Mouse (Mus musculus) forebrain, embryonic 12.5 days (tissue): ENCODE data around the gene Mn1. TPM values are rescaled to one million over a fixed set of nuclear protein-coding genes. Genes with fewer than 3 reads are reported as not detected.
A peak's percentile ranks its signal among the peaks of the same experiment; 100 is the strongest.

Experiments used
- ATAC-seq: fragments of 200-750 bp; cut with Nextera tagmentation; 2 replicates; pipeline ENCODE4 v1.8.0; 2017; ENCODE audit warnings: moderate TSS enrichment; ENCODE audit not compliant: low FRiP score
- H3K27ac ChIP-seq: fragments of 300-500 bp; sonication (generic); 2 replicates; pipeline ENCODE4 v1.5.1; 2016; ENCODE audit warnings: mild to moderate bottlenecking
- H3K27me3 ChIP-seq: fragments of 300-500 bp; sonication (generic); 2 replicates; pipeline ENCODE4 v1.6.1; 2016; ENCODE audit warnings: mild to moderate bottlenecking
- H3K36me3 ChIP-seq: fragments of 300-500 bp; sonication (generic); replicated peaks from 2 replicates; pipeline ENCODE4 v1.6.1; 2016; ENCODE audit warnings: mild to moderate bottlenecking
- H3K4me1 ChIP-seq: fragments of 300-500 bp; sonication (generic); 2 replicates; pipeline ENCODE4 v1.6.1; 2016
- H3K4me2 ChIP-seq: fragments of 300-500 bp; sonication (generic); 2 replicates; pipeline ENCODE4 v1.6.1; 2016; ENCODE audit warnings: mild to moderate bottlenecking, moderate library complexity
- H3K4me3 ChIP-seq: fragments of 300-500 bp; sonication (generic); replicated peaks from 2 replicates; pipeline ENCODE4 v1.5.1; 2016; ENCODE audit warnings: mild to moderate bottlenecking
- H3K9ac ChIP-seq: fragments of 300-500 bp; sonication (generic); 2 replicates; pipeline ENCODE4 v1.6.1; 2016; ENCODE audit warnings: mild to moderate bottlenecking
- H3K9me3 ChIP-seq: fragments of 300-500 bp; sonication (generic); 2 replicates; pipeline ENCODE4 v1.6.1; 2016
- WGBS: fragments of 180-500 bp; shearing (Covaris S2); methylation state at CpG from one replicate; pipeline ENCODE4 v1.1.7; 2016; 5-methylcytosine and 5-hydroxymethylcytosine counted together
- polyA plus RNA-seq: library from polyadenylated mRNA; unstranded; fragments of >200 nt; fragmentation: Nextera tagmentation; extraction: Ambion mirVana; gene quantifications from 2 replicates; pipeline ENCODE4 v1.2.1, GENCODE M21; 2016

The Mn1 gene
- polyA plus RNA-seq, 1 experiment from 2014 or later, result 55.8 TPM

GRCm38 (mm10) chr5:111505824-111506223 is 88.7 kb downstream of the Mn1 start:
- Histone ChIP-seq H3K4me2 (no peak overlapping the region), H3K4me3 (no peak overlapping the region), H3K27me3 (no peaks in the 10 kb centered on the region), H3K9ac (no peak overlapping the region), H3K9me3 (no peaks in the 10 kb centered on the region), H3K36me3 (no peaks in the 10 kb centered on the region), H3K4me1 (peaks cover 48% of the 10 kb centered on the region), H3K27ac (no peak overlapping the region)
- 90% methylated on average over 6 of the region's 6 CpGs for WGBS
- no peak for ATAC-seq

- no peak for ATAC-seq
- Histone ChIP-seq H3K4me2 (no peak overlapping the region), H3K4me3 (no peak overlapping the region), H3K27ac (peak overlapping the region; percentile 25; the same call in 1 of the 2 replicates), H3K9me3 (no peaks in the 10 kb centered on the region), H3K9ac (no peak overlapping the region), H3K4me1 (peaks cover 54% of the 10 kb centered on the region), H3K27me3 (no peaks in the 10 kb centered on the region), H3K36me3 (no peaks in the 10 kb centered on the region)
- WGBS, result 61% methylated on average over 12 of the region's 12 CpGs
Observed at GRCm38 (mm10) chr5:111506410-111506809, 89.2 kb downstream of the Mn1 start.

Other genes with a start within 250 kb of the Mn1 start
- gene Pitpnb, start 86.6 kb upstream of the Mn1 start, polyA plus RNA-seq, result 113 and 117 TPM in 2 replicates